Mouse (Mus musculus) adrenal gland, adult 2 months (tissue): ENCODE measurements around the gene Arhgap15. TPM values are rescaled to one million over a fixed set of nuclear protein-coding genes. Genes with fewer than 3 reads are reported as not detected.
A peak's percentile ranks its signal among the peaks of the same experiment; 100 is the strongest.

Experiments used
- DNase-seq: peaks from one replicate; pipeline ENCODE4 v3.0.0; 2021
- polyA plus RNA-seq: library from polyadenylated mRNA; depleted of rRNA; stranded (reverse); fragments of >200 nt; gene quantifications from 2 replicates; pipeline ENCODE4 v1.2.3, GENCODE M21; 2012
- total RNA-seq, 2 experiments: library from RNA; stranded (reverse); gene quantifications; 2 replicates each; pipeline ENCODE4 v1.2.3; 2021

Arhgap15 gene
- total and polyA plus RNA-seq, 3 experiments = 0.09 to 2.6 (median 1.8) TPM

DNA sequence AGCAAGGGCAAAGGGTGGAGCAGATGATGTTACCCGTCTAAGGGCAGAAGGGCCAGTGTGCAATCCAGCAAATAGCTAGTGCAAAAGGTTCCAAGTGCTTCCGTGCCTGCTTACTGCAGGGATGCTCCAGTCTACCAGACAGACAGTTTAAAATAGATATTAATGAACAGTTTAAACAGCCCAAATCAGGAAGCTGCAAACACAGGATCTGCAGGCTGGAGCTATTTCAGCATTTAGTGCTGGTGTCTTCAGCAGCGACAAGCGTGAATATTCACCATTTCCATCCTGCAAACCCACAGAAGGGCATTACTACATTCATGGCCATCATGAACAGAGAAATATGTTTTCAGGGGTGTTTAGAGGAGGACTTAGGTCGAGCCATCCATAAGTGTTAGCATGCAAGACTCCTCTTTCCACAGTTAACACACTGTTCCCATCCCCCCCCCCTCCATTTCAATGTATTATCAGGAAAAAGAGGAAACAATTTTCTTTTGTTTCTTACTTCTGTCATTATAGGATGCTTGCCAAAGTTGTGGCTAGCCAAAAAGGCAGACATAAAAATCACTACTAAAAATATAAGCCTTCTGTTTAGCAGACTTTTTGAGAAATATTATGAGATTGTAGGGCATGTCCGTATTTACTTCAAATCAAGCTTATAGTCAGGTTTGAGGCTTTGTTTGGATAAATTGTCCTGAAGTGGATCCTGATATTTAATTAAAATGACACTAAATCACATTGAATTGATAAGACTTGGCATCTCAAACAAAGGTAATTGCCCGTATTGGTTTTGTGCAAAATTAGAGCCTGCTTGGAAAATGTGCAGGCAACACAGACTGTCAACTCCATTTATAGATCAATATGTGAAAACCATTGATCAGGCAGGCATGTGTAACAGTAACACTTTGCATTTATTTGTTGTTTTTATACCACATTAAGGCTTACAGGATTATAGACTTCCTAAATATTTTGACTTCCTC, 35.4 kb downstream of the Arhgap15 start:
- DNase-seq = no peak

DNA sequence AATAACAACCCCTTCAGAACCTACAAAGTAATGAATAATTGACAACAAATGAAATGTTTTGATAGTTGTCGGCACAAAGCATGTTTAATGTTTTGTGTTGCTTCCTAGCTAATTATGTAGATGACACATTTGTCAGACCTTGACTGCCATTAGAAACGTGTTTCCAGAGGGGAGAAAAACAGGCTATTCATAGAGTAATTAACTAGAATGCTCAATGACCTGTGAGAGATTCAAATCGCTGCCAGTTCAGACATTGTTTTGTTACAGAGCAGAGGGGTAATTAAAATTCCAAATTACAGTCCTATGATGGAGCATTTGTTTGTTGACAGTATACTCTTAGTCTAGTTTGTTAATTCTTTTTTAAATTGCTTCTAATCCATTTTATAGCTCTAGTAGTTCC, 37.5 kb downstream of the Arhgap15 start:
- no peak for DNase-seq

DNA sequence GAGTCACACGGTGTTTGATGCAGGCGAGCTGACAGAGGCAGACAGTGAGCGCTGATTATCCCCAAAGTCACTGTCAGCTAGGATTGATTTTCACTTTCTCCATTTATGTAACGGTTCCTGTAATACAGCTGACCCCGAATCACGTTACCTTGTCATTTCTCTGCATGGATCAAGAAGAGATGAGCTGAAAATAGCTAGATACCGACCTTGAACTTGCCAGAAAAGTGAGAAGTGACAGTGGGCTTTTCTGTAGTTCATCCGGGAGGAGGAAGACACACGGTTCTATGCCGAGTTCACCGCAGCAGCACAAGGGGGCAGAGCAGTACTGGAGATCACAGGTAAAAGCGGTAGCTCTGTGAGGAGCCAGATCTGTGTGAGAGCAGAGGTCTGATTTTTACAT, 38.5 kb downstream of the Arhgap15 start:
- peak; percentile 17 for DNase-seq

DNA sequence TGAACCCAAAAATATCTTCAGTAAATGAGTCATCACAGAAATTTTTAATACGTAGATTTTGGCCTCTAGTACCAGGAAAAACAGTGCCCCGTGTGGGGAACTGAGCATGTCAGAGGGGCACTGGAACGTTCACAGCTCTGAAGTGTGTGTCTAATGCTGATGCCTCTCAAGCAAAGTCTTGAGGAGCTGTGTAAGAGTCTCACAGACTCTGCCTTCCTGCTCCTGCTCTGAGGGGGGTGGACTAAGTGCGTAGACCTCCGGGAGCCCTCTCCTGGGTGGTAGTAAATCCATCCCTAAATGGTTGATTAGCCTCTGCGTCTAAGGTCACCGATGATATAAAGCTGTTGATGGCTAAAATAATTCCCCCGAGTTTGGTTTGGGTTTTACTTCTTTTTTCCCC, 39.9 kb downstream of the Arhgap15 start:
- DNase-seq = no peak

DNA sequence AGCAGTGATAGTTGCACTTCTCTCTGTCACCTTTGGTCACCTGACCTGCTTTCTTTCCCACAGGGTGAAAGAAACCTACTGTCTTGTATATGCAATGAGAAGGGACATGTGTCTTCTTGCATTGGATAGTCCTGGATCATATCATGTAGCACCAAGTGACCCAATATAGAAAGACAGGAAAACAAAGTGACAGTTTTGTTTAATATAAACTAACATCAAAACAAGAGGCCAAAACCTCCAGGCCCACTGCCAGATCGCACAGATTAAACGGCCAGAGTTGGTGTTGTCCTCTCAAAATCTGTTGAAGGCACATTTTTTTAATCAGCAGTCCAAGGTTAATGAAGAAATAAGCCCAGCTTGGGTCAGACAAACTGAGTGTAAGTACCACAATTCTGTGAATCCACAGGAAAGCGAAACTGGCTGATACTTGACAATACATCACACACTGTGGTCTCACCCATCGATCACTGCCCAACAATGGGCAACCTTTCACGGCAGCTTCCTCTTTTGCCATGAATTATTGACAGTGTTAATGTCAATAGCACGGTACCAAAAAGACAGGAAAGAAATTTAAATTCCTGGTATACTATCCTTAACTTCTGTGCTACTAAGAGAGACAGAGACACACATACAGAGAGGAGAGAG, 41.5 kb downstream of the Arhgap15 start:
- no peak for DNase-seq

DNA sequence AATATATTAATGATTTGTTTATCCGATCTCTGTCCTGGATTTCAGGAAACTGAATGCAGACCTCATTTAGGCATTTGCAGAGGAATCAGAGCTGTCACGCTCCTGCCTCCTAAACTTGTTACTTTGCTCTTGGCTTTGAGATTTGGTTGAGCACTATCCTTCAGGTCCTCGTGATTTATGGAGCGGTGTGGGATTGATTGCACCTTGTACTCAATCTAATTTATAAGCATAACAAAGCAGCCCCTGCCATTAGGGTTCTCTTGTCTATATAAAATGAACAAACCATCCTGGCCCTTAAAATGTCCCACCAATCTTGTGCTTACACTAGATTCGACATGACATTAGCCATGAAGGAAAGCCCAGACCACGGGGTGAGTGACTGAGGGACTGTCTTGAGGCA, 43.0 kb downstream of the Arhgap15 start:
- no peak for DNase-seq

DNA sequence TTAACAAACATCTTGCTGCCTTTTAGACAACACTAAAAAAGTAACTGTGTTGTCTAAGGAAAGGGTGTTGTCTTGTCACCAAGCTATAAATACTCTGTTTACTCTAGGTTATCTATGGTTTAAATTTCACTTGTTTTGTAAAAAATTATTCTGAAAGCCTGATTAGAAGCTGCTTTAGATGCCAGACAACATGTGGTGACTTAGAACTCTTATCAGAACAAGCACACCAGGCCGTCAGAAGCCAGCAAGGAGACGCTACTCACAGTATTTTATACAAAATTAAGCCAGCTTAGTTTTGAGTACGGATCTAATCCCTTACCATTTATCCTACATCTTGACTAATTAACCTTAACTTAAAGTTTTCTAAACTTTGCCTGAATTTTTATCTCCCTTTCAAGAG, 44.5 kb downstream of the Arhgap15 start:
- no peak for DNase-seq

DNA sequence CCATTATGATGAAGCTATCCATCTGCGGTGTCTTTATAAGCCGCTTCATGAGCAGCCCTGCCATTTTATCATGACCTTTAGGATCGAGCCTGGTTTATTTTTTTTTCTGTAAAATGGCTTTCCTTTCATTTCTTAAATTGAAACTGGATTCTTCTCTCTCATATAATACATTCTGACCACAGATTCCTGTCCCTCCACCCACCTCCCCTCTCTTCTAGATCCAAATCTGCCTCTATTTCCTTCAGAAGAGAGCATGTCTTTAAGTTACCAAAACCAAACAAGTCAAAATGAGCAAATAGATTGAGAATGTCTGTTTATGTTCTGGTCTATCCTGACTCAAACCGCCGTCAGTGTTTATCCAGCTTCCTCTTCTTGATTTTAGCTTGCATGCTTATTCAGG, 46.1 kb downstream of the Arhgap15 start:
- DNase-seq = no peak

DNA sequence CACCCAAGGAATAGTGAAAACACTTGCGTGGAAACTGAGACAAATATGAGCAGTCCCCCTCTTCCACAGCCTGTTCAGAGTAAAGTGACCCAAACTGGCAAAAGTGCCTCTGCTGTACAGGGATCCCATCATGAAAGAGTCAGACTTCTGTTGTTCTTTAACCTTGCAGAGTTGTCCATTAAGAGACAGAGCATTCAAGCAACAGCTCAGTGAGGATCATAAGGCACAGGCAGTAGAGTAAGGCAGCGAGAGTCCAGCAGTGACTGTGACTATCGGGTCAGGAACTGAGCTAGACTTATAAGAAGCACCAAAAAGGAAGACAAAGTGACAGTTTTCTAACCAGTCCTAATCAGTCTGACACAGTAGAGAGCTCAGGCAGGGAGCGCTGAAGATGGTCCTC, 47.8 kb downstream of the Arhgap15 start:
- DNase-seq = no peak

DNA sequence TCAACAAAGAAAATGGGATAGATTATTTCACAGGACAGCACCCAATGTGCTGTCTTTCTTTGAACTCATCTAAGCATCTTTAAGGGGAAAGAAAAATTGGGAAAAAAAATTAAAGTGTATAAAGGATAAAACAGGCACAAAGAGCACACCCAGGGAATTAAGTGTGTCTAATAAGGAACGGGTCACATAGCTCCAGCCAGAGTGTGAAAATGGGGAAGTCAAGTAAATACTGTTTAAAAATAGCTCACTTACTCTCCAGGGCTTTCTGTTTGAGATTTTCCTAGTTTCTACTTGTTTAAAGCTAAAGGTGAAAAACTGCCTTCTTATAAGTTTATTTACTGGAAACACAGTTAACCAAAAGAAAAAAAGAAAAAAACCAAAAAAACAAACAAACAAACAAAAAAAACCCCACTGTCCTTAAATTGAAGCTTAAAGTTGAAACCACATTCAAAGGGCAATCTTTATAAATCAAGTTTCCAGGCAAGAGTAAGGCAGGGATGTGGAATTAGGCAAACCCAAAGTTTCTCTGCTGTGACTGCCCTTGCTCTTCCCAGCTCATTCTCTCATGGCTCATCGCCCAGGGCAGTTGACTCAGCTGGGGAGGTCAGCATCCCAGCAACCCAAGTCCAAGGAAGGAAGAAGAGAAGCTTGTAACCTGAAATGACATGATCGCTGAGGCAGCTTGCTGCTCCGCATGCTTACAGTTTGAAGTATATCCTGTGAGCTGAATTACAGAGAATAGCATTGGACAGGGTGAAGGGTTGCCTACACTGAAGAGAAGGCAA, 57.5 kb downstream of the Arhgap15 start:
- peak; percentile 79 for DNase-seq

DNA sequence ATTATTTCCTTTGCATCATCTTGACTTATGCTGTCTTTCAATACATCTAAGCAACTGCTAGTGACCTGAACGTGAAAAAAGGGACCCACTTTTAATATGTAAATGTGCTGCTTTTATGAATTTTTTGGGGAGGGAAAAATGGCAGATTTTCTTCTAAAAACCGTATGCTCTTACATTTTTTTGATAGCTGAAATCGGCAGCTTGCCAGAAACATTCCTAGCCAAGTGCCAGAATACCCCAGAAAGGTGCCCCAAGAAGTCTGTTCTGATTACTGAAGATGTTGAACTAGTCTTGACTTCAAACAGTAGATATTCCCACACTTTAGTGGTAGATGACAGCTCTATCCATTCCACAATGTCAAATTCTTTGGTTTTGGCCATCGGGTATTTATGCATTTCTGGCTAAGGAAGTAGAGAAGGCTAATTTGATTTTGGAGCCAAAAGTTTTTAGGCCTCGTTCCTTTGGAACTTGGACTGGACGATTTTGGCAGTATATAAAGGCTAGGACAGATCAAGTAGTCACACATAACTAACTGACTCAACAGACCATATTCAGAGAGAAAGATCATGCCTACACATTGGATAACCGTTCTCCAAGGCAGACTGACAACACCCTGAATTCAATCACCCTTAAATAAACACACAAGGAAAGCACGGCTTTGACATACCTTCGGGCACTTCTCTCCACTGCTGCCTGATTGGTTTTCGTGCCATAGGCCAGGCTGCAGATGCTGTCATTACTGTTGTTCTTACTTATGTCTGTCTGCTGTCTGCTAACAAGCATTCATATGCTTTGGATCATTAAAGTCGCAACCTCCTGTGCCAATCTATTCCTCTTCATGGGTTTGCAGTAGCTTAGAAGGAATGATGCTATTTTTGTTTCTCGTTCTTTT, 67.5 kb downstream of the Arhgap15 start:
- no peak for DNase-seq

DNA sequence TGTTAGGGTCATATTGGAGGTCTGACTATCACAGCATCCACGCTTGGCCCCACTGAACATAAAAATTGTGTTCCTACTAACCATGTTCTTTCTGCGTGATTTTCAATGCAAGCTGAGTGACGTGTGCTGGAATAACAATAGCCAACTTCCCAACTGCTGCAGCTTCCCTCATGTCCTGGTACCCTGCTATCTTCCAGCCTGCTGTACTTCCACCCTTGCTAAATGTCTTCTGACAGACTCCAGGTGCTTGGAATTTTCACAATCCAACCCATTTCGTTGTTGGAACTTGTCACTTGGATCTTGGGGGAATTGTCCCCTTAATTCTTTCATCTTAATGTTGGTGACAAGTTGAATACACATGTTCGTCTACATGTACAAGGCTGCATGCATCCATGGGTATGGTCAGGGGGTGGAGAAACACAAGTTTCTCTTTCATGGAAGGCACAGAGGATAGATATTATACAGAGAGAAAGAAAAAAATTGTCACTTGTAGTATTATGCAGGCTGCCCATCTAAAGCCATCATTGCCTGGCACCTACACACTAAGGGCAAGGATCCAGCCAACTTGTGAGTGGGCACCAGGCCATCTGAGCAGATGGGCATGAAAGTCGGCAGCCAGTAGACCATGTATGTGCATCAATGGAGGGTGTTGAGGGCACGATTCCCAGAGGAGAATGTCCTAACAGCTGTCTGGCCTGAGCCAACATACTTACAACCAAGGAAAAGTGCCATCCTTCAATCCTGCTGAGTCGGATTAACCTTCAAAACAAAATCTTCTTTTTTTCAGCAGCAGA, 68.4 kb downstream of the Arhgap15 start:
- no peak for DNase-seq

DNA sequence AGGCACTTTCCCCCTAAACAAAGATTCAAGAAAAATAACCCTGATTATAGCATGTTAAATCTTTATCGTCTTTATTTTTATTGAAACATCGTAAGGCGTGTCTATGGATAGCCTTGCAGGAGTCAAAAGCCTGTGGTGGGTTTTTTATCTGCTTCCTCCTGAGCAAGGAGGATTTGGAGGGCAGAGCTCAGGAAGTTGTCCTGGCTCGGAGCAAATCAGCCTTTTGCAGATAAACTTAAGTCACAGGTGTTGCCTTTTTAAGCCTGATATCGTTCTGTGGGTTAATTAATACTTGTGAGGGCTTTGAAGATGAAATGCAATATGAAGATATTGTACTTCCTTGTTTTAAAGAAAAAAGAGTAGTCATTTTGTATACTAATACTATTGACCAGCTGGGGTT, 87.3 kb downstream of the Arhgap15 start:
- DNase-seq = no peak

DNA sequence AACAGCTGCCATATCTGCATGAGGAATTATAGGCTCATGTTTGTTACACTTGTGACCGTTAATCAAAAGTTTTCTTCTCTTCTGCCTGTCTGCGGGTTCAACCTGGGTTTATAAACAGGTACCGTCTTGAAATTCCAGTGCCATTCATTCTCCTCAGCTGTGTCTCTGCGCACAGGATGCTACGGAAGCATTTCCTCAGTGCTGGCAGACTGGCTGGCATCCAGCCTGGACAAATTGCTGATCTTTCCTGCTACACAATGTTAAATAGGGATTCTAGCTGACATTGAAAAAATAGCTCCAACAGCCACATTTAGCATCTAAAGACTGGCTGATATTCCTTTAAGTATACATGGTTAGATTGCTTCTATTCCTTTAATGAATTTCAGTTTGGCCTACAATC, 93.0 kb downstream of the Arhgap15 start:
- DNase-seq = peak; percentile 16

DNA sequence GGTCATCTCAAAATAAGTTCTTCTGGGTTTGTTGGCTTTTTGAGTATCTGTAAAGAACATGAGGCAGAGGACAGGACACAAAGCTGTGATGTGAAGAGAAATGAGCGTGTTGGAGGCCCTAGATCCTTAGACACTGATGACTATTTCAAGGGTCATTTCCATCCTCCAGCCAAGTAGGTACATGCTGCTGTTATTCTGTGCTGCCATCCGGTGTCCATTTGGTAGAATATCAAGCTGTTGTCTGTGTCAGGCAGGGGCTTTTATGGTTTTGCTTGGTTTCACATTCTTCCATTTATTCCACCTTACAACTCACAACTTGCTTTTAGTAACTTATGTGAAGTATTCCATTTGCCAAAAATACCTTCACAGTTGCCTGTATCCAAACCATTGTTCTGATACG, 102.6 kb downstream of the Arhgap15 start:
- DNase-seq = no peak

DNA sequence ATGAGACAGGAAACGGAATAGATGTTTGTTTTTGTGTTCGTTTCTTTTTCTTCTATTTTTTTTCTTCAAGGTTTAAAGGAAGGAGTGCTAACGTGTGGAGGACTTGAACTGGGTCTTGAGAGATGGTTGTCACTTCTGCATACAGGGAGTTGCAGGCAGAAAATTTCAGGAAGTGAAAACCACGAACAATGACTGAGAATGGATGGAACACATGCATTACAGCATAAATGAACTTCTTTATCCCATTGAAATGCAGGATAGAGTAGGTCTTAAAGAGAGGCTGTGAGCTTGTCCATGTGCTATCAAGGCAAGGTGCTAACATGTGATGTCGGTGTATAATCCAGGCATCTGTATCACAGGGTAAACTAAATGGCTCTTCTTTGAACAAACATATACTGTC, 114.1 kb downstream of the Arhgap15 start:
- DNase-seq = no peak

DNA sequence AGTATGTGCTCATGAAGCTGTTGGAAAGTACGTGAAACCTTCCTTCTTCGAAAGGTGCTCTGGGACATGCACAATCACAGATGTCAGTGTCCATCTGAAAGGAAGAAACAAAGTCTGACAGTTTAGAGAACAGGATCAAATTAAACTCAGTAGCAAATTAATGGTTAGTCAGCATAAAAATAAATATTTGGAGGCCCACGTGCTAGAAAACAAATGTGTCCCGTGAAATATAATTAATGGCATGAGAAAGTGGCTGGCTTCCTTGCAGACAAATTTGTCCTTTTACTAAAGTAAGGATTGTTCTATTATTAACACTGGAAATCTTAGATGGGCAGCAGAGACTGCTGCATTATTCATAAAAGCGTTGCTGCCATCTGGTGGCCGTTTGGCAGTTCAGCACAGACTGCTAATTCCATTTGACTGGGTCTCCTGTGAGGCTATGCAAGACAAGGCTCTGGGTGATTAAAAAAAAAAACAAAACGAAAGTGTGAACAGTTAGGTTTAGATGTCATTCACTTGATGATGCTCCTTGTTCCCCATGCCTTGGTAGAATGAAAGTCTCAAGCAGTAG, 153.9 kb downstream of the Arhgap15 start:
- DNase-seq = peak; percentile 65

DNA sequence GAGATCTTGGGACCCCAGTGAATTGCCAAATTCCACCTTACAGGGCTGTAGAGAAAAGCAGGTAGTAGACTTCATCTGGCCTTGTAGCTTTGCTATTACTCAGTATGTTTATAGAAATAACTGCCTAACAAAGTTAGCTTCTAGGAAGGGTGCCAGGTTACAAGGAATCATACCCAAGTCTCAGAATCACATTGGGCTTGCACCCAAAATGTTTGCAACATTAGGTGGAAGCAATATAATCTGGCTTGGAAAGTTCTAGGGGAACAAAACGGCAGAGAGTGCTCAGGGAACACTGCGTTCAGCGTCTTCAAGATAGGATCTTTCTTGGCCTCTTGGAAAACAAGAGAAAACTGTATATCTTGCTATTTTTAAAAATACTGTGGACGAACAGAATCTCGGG, 158.9 kb downstream of the Arhgap15 start:
- peak; percentile 32 for DNase-seq

DNA sequence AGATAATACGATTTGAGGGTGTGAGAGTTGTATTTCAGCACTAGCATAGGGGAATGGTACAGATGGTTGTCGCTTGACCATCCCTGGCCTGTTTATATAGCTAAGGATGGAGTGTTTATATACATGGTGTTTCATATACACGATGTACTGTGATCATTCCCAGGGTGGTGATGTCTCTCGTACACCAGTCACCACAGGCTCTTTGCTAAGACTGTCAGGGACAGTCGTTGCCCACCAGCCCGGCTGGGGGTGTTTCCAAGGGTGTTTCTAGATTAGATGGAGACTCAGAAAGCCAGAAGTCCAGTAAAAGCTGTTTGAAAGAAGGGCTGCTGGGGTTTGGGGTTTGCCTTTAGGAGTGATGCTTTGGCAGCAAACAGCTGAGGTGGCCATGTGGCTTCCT, 165.5 kb downstream of the Arhgap15 start:
- no peak for DNase-seq

DNA sequence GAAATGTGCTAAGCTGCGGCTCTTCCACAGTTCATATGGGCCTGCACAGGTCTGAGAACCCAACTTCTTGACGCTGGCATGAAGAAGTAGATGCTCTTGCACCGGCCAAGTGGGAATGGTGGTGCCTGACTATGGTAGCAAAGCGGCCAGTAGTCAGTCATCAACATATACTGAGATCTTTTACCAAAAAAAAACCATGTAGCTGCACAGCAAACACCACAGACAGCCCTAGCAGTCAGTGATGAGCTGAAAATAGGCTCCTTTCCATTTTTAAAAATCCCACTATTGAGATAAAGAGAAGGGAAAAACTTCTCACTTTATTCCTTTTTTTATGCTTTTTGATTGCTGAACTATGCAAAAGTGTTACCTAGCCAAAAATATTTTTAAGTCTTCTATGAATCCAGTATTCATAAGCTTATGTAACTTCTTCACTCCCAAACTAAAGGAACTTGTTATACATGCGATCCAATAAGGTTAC, 175.3 kb downstream of the Arhgap15 start:
- no peak for DNase-seq
